Mouse (Mus musculus) heart, adult 2 months (tissue): Measurements from ENCODE around the gene Gm10447. TPM values are rescaled to one million over a fixed set of nuclear protein-coding genes. Genes with fewer than 3 reads are reported as not detected.
A peak's percentile ranks its signal among the peaks of the same experiment; 100 is the strongest.

Source experiments
- DNase-seq, 2 experiments: peaks; one replicate each; pipeline ENCODE4 v3.0.0; 2021
- H3K27ac ChIP-seq: fragments of 200-600 bp; 2 replicates; pipeline ENCODE4 v1.8.1; 2022
- H3K27me3 ChIP-seq: fragments of 200-500 bp; 2 replicates; pipeline ENCODE4 v1.6.1; 2012; ENCODE audit warnings: mild to moderate bottlenecking, low read length, inconsistent platforms, mixed read lengths; ENCODE audit not compliant: control insufficient read depth, insufficient read depth
- H3K36me3 ChIP-seq: fragments of 200-500 bp; 2 replicates; pipeline ENCODE4 v1.6.1; 2012; ENCODE audit warnings: low read length, inconsistent platforms; ENCODE audit not compliant: control insufficient read depth, insufficient read depth
- H3K4me1 ChIP-seq: fragments of 200-500 bp; 2 replicates; pipeline ENCODE4 v1.6.1; 2011; ENCODE audit warnings: low read length; ENCODE audit not compliant: control insufficient read depth, insufficient read depth
- H3K4me3 ChIP-seq: fragments of 200-600 bp; 2 replicates; pipeline ENCODE4 v1.8.1; 2022
- H3K79me2 ChIP-seq: fragments of 200-500 bp; replicated peaks from 2 replicates; pipeline ENCODE4 v1.6.1; 2012; ENCODE audit warnings: mild to moderate bottlenecking, inconsistent platforms, low read length, moderate library complexity, mixed read lengths; ENCODE audit not compliant: control insufficient read depth, insufficient read depth
- H3K9ac ChIP-seq: fragments of 200-500 bp; 2 replicates; pipeline ENCODE4 v1.6.1; 2012; ENCODE audit warnings: low read depth, mild to moderate bottlenecking, control low read depth, inconsistent platforms, low read length, mixed read lengths
- CTCF ChIP-seq: fragments of 200-600 bp; IDR thresholded peaks from 2 replicates; pipeline ENCODE4 v1.8.1; 2022; ENCODE audit warnings: antibody characterized with exemption, mild to moderate bottlenecking, moderate library complexity
- EP300 ChIP-seq: fragments of 200-500 bp; IDR thresholded peaks from 2 replicates; pipeline ENCODE4 v1.6.1; 2011; ENCODE audit warnings: low read depth, low read length, control low read depth; ENCODE audit not compliant: insufficient read depth
- POLR2A ChIP-seq: fragments of 200-500 bp; IDR thresholded peaks from 2 replicates; pipeline ENCODE4 v1.6.1; 2011; ENCODE audit warnings: mild to moderate bottlenecking, low read depth, low read length, control low read depth; ENCODE audit not compliant: insufficient read depth
- whole genome bisulfite sequencing: fragments of 180-500 bp; shearing (Covaris S2); methylation state at CpG from one replicate; pipeline ENCODE4 v1.1.7; 2018; 5-methylcytosine and 5-hydroxymethylcytosine counted together
- intact Hi-C: fragments of 180-260 bp; cut with DNase I; formaldehyde crosslinking; loops from one replicate; pipeline ENCODE4 v1.15.1; 2025
- microRNA-seq, 2 experiments: library from miRNA; unstranded; fragments of <30 nt; microRNA quantifications; one replicate each; pipeline ENCODE4 v1.2.0; 2021
- polyA plus RNA-seq: library from polyadenylated mRNA; depleted of rRNA; stranded (reverse); fragments of >200 nt; gene quantifications from 2 replicates; pipeline ENCODE4 v1.2.3, GENCODE M21; 2012; rRNA removed
- total RNA-seq, 2 experiments: library from RNA; stranded (reverse); gene quantifications; 2 replicates each; pipeline ENCODE4 v1.2.3; 2021

Gm10447 gene
- total and polyA plus RNA-seq, 3 experiments, result not detected

- Histone ChIP-seq H3K4me3 (no peak overlapping the region), H3K4me1 (no peaks in the 10 kb centered on the region), H3K27me3 (no peaks in the 10 kb centered on the region), H3K9ac (no peak overlapping the region), H3K36me3 (no peaks in the 10 kb centered on the region; the same call in 1 of the 2 replicates), H3K27ac (no peak overlapping the region), H3K79me2 (no peaks in the 10 kb centered on the region)
- DNase-seq, result no peak
- intact Hi-C loops, result no loop called here
- TF ChIP-seq CTCF, result no peak
Observed at GRCm38 (mm10) chr11:53418048-53418447, 38.9 kb downstream of the Gm10447 start.

- peaks cover 2% of the 10 kb centered on the region for H3K36me3 ChIP-seq
- 56% methylated on average over 4 of the region's 4 CpGs for WGBS
- no peak overlapping the region for H3K27ac ChIP-seq
- H3K4me3 ChIP-seq, result no peak overlapping the region
- H3K9ac ChIP-seq, result no peak overlapping the region
- intact Hi-C loops, result loop anchor here (5.0 kb wide), 1 partner anchor 53 kb away; no protein-coding TSS in a partner anchor
- H3K27me3 ChIP-seq, result no peaks in the 10 kb centered on the region
- no peaks in the 10 kb centered on the region for H3K4me1 ChIP-seq
- no peak for DNase-seq
- no peak for TF ChIP-seq EP300
- H3K79me2 ChIP-seq, result no peaks in the 10 kb centered on the region
Observed at GRCm38 (mm10) chr11:53413871-53414270, 43.0 kb downstream of the Gm10447 start.

- no peaks in the 10 kb centered on the region for H3K27me3 ChIP-seq
- no peaks in the 10 kb centered on the region for H3K79me2 ChIP-seq
- peak; percentile 83 for TF ChIP-seq CTCF
- no peak for TF ChIP-seq EP300
- TF ChIP-seq POLR2A, result no peak
- H3K9ac ChIP-seq, result no peak overlapping the region
- H3K36me3 ChIP-seq, result peaks cover 4% of the 10 kb centered on the region
- DNase-seq, result no peak
- H3K27ac ChIP-seq, result no peak overlapping the region
- H3K4me3 ChIP-seq, result no peak overlapping the region
- H3K4me1 ChIP-seq, result no peaks in the 10 kb centered on the region
- intact Hi-C loops, result loop anchor here (5.0 kb wide), 1 partner anchor 56 kb away; no protein-coding TSS in a partner anchor
Observed at GRCm38 (mm10) chr11:53411738-53412137, 45.2 kb downstream of the Gm10447 start.

Small RNA genes lying within 50 kb of the gene (microRNA-seq; reads per million reads assigned to microRNA genes)
- 0 reads per million in 2 experiments for gene Mir6920

Other genes with a start within 250 kb of the Gm10447 start
- 100 to 1,000 TPM; 109 to 126 TPM for gene Hspa4, start 156.7 kb downstream of the Gm10447 start, total RNA-seq
- gene Hspa4, start 156.7 kb downstream of the Gm10447 start, polyA plus RNA-seq, result 19.2 and 39.7 TPM in 2 replicates
- gene Zcchc10, start 132.4 kb downstream of the Gm10447 start, total RNA-seq, result 1 to 10 TPM; 5.9 to 7.9 TPM
- gene Zcchc10, start 132.4 kb downstream of the Gm10447 start, polyA plus RNA-seq, result 3.8 and 4.1 TPM in 2 replicates
- 10 to 100 TPM; 77.3 to 80.0 TPM for gene Aff4, start 106.3 kb downstream of the Gm10447 start, total RNA-seq
- gene Aff4, start 106.3 kb downstream of the Gm10447 start, polyA plus RNA-seq, result 13.7 and 29.5 TPM in 2 replicates
- gene Leap2, start 33.9 kb downstream of the Gm10447 start, total RNA-seq, result not detected
- not detected in 2 replicates for gene Leap2, start 33.9 kb downstream of the Gm10447 start, polyA plus RNA-seq
- 1,000 to 10,000 TPM; 2,451 to 2,926 TPM for gene Uqcrq, start 26.3 kb downstream of the Gm10447 start, total RNA-seq
- gene Uqcrq, start 26.3 kb downstream of the Gm10447 start, polyA plus RNA-seq, result 1,535 and 1,905 TPM in 2 replicates
- under 1 TPM; 0.37 to 0.43 TPM for gene Gdf9, start 26.1 kb downstream of the Gm10447 start, total RNA-seq
- 0.39 and 1.5 TPM in 2 replicates for gene Gdf9, start 26.1 kb downstream of the Gm10447 start, polyA plus RNA-seq
- under 1 TPM; 0.34 to 0.91 TPM for gene Shroom1, start 95 bp upstream of the Gm10447 start, total RNA-seq
- gene Shroom1, start 95 bp upstream of the Gm10447 start, polyA plus RNA-seq, result 0.53 and 0.80 TPM in 2 replicates
- gene Gm9837, start 13.4 kb upstream of the Gm10447 start, total RNA-seq, result not detected
- not detected in 2 replicates for gene Gm9837, start 13.4 kb upstream of the Gm10447 start, polyA plus RNA-seq
- not detected for gene Gm9945, start 23.1 kb upstream of the Gm10447 start, total RNA-seq
- gene Gm9945, start 23.1 kb upstream of the Gm10447 start, polyA plus RNA-seq, result not detected in 2 replicates
- under 1 TPM; 0.05 to 0.34 TPM for gene Sowaha, start 23.2 kb upstream of the Gm10447 start, total RNA-seq
- 0.03 and 0.10 TPM in 2 replicates for gene Sowaha, start 23.2 kb upstream of the Gm10447 start, polyA plus RNA-seq
- 10 to 100 TPM; 25.7 to 28.2 TPM for gene Sept8, start 62.1 kb upstream of the Gm10447 start, total RNA-seq
- gene Sept8, start 62.1 kb upstream of the Gm10447 start, polyA plus RNA-seq, result 24.8 and 39.2 TPM in 2 replicates
- gene Kif3a, start 110.3 kb upstream of the Gm10447 start, total RNA-seq, result 1 to 10 TPM; 7.9 to 8.2 TPM
- 4.9 and 9.0 TPM in 2 replicates for gene Kif3a, start 110.3 kb upstream of the Gm10447 start, polyA plus RNA-seq
- gene Il4, start 161.6 kb upstream of the Gm10447 start, total RNA-seq, result not detected
- 0.27 TPM in 1 of 2 replicates, not detected in the other for gene Il4, start 161.6 kb upstream of the Gm10447 start, polyA plus RNA-seq
- not detected for gene Il13, start 177.6 kb upstream of the Gm10447 start, total RNA-seq
- gene Il13, start 177.6 kb upstream of the Gm10447 start, polyA plus RNA-seq, result not detected in 2 replicates